Mouse (Mus musculus) liver, postnatal 0 days (tissue): Measurements from ENCODE around the gene Pxylp1. TPM values are rescaled to one million over a fixed set of nuclear protein-coding genes. Genes with fewer than 3 reads are reported as not detected.

Experiments
- ATAC-seq: fragments of 200-750 bp; cut with Nextera tagmentation; 2 replicates; pipeline ENCODE4 v1.8.0; 2017; ENCODE audit warnings: mild to moderate bottlenecking, moderate library complexity
- DNase-seq: peaks from one replicate; pipeline ENCODE4 v3.0.0-alpha.2; 2016
- H3K27ac ChIP-seq: fragments of 300-500 bp; sonication (generic); 2 replicates; pipeline ENCODE4 v1.5.1; 2014; ENCODE audit warnings: antibody characterized with exemption, moderate library complexity, mild to moderate bottlenecking, low read depth
- H3K27me3 ChIP-seq: fragments of 300-500 bp; sonication (generic); 2 replicates; pipeline ENCODE4 v1.6.1; 2014; ENCODE audit warnings: low read length, control low read depth, mixed read lengths; ENCODE audit not compliant: insufficient read depth
- H3K36me3 ChIP-seq: fragments of 300-500 bp; sonication (generic); replicated peaks from 2 replicates; pipeline ENCODE4 v1.6.1; 2014; ENCODE audit warnings: mild to moderate bottlenecking, control low read depth, low read length, moderate library complexity, mixed read lengths; ENCODE audit not compliant: insufficient read depth
- H3K4me1 ChIP-seq: fragments of 300-500 bp; sonication (generic); 2 replicates; pipeline ENCODE4 v1.6.1; 2014; ENCODE audit warnings: antibody characterized with exemption, mild to moderate bottlenecking, control low read depth; ENCODE audit not compliant: insufficient read depth
- H3K4me2 ChIP-seq: fragments of 300-500 bp; sonication (generic); 2 replicates; pipeline ENCODE4 v1.6.1; 2014; ENCODE audit warnings: low read depth, mild to moderate bottlenecking, low read length, moderate library complexity, mixed read lengths
- H3K4me3 ChIP-seq: fragments of 300-500 bp; sonication (generic); 2 replicates; pipeline ENCODE4 v1.5.1; 2014; ENCODE audit warnings: low read depth, low read length
- H3K9ac ChIP-seq: fragments of 300-500 bp; sonication (generic); replicated peaks from 2 replicates; pipeline ENCODE4 v1.6.1; 2014; ENCODE audit warnings: mild to moderate bottlenecking, moderate library complexity
- H3K9me3 ChIP-seq: fragments of 300-500 bp; sonication (generic); 2 replicates; pipeline ENCODE4 v1.6.1; 2016; ENCODE audit warnings: mild to moderate bottlenecking, control low read depth, low read length, mixed read lengths
- CTCF ChIP-seq: sonication (generic); IDR thresholded peaks from 2 replicates; pipeline ENCODE4 v1.5.1; 2016; ENCODE audit warnings: antibody characterized with exemption, low read depth
- EP300 ChIP-seq: IDR thresholded peaks from 2 replicates; pipeline ENCODE4 v1.6.1; 2016; ENCODE audit warnings: antibody characterized with exemption, low read depth, mild to moderate bottlenecking
- WGBS: fragments of 180-500 bp; shearing (Covaris S2); extraction: QIAGEN DNeasy Blood & Tissue Kit; methylation state at CpG from one replicate; pipeline ENCODE4 v1.1.7; 2014; ENCODE audit not compliant: insufficient replicate concordance; 5-methylcytosine and 5-hydroxymethylcytosine counted together
- polyA plus RNA-seq: library from polyadenylated mRNA; unstranded; fragments of >200 nt; fragmentation: Nextera tagmentation; extraction: Ambion mirVana; gene quantifications from 2 replicates; pipeline ENCODE4 v1.2.1, GENCODE M21; 2015

Pxylp1 gene
- polyA plus RNA-seq, 1 experiment from 2014 or later: 5.3 TPM

DNA sequence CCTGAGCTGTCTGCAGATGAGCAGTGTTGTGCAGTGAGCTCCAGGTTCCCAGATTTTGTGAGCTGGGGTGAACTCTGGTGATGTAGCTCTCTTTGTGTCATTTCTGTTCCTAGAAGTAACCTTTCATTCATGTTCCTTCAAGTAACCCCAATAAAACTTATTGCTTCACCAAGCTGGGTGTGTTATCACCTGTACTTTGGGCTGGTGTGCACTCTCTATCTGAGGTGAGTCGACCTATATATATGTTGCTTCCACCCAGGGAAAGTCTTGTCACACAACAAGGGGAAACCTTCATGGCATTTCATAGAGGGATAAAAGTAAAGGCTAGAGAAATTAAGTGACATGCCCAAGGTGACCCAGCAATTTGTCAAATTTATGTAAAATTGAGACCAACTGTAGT, 17.0 kb upstream of the Pxylp1 start:
- Histone ChIP-seq H3K9ac (no peak overlapping the region), H3K27ac (no peak overlapping the region), H3K27me3 (no peaks in the 10 kb centered on the region), H3K36me3 (no peaks in the 10 kb centered on the region), H3K9me3 (no peaks in the 10 kb centered on the region), H3K4me2 (no peak overlapping the region), H3K4me3 (no peak overlapping the region), H3K4me1 (no peaks in the 10 kb centered on the region)
- DNase-seq (no peak), ATAC-seq (no peak)
- WGBS: 73% methylated on average over 1 of the region's 1 CpGs
- TF ChIP-seq CTCF (no peak), EP300 (no peak)

DNA sequence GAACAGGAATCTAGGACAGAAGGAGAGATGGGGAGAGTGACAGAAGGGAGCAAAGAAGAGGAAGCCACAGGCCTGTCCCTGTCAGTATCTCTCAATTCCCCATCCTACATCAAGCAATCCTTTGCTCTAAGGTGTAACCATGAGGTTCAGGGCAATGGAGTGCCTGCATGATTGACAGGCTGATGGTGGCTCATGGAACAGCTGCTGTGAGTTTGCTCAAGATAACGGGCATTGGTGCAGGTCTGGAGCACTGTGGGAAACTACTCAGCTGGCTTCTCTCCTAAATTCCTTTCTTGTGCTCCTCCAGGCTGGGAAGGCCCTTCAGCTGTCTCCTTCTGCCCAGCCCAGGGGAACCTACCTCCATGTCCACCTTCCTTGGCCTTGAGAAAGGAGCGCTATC, 16.3 kb upstream of the Pxylp1 start:
- no peak for TF ChIP-seq CTCF
- no peak for TF ChIP-seq EP300

DNA sequence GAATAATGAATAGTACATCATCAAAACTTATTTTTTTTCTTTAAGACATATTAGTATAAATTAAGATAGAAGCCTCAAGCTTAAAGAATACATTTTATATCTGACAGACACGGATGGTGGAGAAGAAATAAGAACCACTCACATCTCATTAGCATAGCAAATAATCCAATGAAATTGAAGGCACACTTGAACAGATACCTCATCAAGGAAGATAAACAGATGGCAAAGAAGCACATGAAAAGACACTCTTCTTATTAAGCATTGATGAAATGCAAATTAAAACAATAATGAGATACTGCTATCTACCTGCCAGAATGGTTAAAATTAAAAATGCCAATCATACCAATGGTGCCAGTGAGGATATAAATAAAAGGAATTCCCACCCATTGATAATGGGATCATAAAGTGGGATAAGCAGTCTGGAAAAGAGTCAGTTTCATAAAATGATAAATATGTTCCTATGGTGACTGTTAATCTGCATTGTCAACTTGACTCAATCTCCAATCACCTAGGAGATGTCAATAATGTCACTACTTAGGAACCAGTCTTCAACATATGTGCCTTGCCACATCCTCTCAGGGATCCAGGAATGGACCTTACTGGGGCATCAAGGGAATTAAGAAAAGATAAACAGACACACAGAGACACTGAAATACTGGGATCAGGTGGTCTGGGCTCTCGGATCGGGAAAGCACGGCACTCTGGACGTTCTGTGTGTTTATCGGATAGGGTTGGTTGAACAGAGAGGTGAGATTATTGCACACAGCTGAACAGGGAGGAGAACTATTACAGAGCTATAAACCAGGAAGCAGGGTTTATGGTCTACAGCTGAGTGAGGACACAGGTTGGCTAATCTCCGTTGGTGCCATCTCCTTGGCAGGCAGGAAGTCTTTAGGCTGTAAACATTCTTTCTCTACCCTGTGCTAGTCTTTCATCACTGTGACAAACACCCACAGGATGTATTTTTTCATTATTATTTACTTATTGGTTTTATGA, 12.2 kb upstream of the Pxylp1 start:
- no peak overlapping the region for H3K4me2 ChIP-seq
- H3K27me3 ChIP-seq: no peaks in the 10 kb centered on the region
- no peaks in the 10 kb centered on the region for H3K36me3 ChIP-seq
- H3K27ac ChIP-seq: 0 out of 2 replicates have a peak overlapping the region, but pooled peaks have one; percentile 39
- H3K9me3 ChIP-seq: no peaks in the 10 kb centered on the region
- no peaks in the 10 kb centered on the region for H3K4me1 ChIP-seq
- WGBS: 65% methylated on average over 7 of the region's 7 CpGs
- H3K4me3 ChIP-seq: no peak overlapping the region
- TF ChIP-seq EP300 (no peak), CTCF (no peak)
- H3K9ac ChIP-seq: no peak overlapping the region
- DNase-seq (no peak), ATAC-seq (peak; percentile 33; the same call in 1 of the 2 replicates)

More for the DNA sequence above, 16.3 kb upstream of the Pxylp1 start:
- no peaks in the 10 kb centered on the region for H3K4me1 ChIP-seq
- ATAC-seq (no peak), DNase-seq (no peak)
- WGBS: 54% methylated on average over 2 of the region's 2 CpGs
- no peak overlapping the region for H3K4me3 ChIP-seq
- no peak overlapping the region for H3K4me2 ChIP-seq
- no peak overlapping the region for H3K27ac ChIP-seq
- no peaks in the 10 kb centered on the region for H3K27me3 ChIP-seq
- no peaks in the 10 kb centered on the region for H3K9me3 ChIP-seq
- H3K36me3 ChIP-seq: no peaks in the 10 kb centered on the region
- H3K9ac ChIP-seq: no peak overlapping the region

DNA sequence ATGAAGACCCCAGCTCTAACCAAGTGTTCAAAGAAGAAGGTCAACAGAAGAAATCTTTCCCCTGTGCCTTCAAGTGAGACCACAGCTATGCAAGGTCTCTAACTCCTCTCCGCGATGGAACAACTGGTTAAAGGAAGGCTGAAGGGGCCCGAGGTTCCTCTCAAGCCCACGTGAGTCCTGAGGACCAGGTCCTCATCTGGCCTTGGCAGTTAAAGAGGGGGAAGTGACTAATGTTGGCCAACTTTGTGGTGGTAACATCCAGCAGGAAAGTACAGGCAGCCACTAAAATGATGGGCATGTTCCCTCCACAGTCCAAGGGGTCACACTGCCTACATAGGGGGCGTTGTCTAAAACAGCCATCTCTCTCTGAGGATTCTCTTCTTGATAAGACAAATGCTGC, 7.2 kb upstream of the Pxylp1 start:
- Histone ChIP-seq H3K36me3 (no peaks in the 10 kb centered on the region), H3K27ac (peak overlapping the region; percentile 66), H3K4me1 (no peaks in the 10 kb centered on the region), H3K4me3 (no peak overlapping the region), H3K27me3 (no peaks in the 10 kb centered on the region), H3K9me3 (no peaks in the 10 kb centered on the region), H3K4me2 (no peak overlapping the region), H3K9ac (no peak overlapping the region)
- TF ChIP-seq CTCF (0 out of 2 replicates have a peak, but pooled peaks have one; percentile 7), EP300 (no peak)
- peak; percentile 29 for DNase-seq
- ATAC-seq: peak; percentile 43
- 32% methylated on average over 5 of the region's 5 CpGs for WGBS

DNA sequence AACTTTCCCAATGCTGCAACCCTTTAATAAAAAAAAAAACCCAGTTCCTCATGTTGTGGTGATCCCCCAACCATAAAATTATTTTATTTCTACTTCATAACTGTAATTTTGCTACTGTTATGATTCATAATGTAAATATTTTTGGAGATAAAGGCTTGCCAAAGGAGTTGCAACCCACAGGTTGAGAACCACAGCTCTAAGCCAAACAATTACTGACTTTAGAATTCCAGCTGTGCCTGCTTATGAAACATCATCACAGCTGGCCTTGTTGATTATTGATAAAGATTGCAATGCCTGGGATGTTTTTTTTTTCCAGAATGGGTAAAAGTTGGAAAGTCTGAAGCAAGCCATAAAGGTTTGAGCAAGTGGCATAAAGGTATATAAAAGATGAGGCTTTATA, 6.5 kb upstream of the Pxylp1 start:
- Histone ChIP-seq H3K9ac (no peak overlapping the region), H3K36me3 (no peaks in the 10 kb centered on the region), H3K4me3 (no peak overlapping the region), H3K27me3 (no peaks in the 10 kb centered on the region), H3K27ac (0 out of 2 replicates have a peak overlapping the region, but pooled peaks have one; percentile 66), H3K4me2 (0 out of 2 replicates have a peak overlapping the region, but pooled peaks have one; percentile 37), H3K4me1 (no peaks in the 10 kb centered on the region), H3K9me3 (no peaks in the 10 kb centered on the region)
- no peak for ATAC-seq
- DNase-seq: no peak
- TF ChIP-seq EP300: no peak
- TF ChIP-seq CTCF: no peak

DNA sequence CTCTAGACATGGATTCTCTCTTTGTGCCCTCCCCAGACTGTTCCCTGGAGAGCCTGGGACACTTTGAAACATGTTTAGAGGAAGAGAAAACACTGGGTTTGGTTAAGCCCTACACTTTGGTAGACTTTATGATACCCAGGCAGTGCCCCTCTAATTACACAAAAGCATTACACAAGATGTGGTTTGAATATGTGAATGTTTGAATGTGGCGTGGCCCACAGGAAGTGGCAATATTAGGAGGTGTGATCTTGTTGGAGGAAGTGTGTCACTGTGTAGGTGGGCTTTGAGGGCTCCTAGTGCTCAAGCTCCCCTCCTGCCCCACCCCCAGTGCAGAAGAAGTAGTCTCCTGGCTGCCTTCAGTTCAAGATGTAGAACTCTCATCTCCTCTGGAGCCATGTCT, 4.2 kb upstream of the Pxylp1 start:
- no peak overlapping the region for H3K9ac ChIP-seq
- ATAC-seq (no peak), DNase-seq (no peak)
- no peak for TF ChIP-seq EP300
- TF ChIP-seq CTCF: no peak
- no peak overlapping the region for H3K4me2 ChIP-seq
- no peak overlapping the region for H3K4me3 ChIP-seq
- no peaks in the 10 kb centered on the region for H3K4me1 ChIP-seq
- no peak overlapping the region for H3K27ac ChIP-seq
- H3K27me3 ChIP-seq: no peaks in the 10 kb centered on the region
- no peaks in the 10 kb centered on the region for H3K36me3 ChIP-seq
- 65% methylated on average over 1 of the region's 1 CpGs for WGBS
- H3K9me3 ChIP-seq: no peaks in the 10 kb centered on the region
